Mouse (Mus musculus) ES-Bruce4 (cell line): Measurements from ENCODE around the gene Cct5. TPM values are rescaled to one million over a fixed set of nuclear protein-coding genes. Genes with fewer than 3 reads are reported as not detected.

Experiments used
- H3K27ac ChIP-seq: 2 replicates; pipeline ENCODE4 v1.5.1; 2012; ENCODE audit warnings: low read length, inconsistent platforms; ENCODE audit not compliant: insufficient read depth
- H3K27me3 ChIP-seq: 2 replicates; pipeline ENCODE4 v1.6.1; 2012; ENCODE audit warnings: mild to moderate bottlenecking, low read length, inconsistent platforms; ENCODE audit not compliant: control insufficient read depth, poor library complexity, insufficient read depth, severe bottlenecking
- H3K36me3 ChIP-seq: 2 replicates; pipeline ENCODE4 v1.6.1; 2012; ENCODE audit warnings: inconsistent platforms, mild to moderate bottlenecking, low read length, moderate library complexity; ENCODE audit not compliant: control insufficient read depth, poor library complexity, insufficient read depth, severe bottlenecking
- H3K4me1 ChIP-seq: one replicate; pipeline ENCODE4 v1.8.1; 2011; ENCODE audit warnings: low read length; ENCODE audit not compliant: control insufficient read depth, insufficient read depth
- H3K4me3 ChIP-seq: 2 replicates; pipeline ENCODE4 v1.5.1; 2011; ENCODE audit warnings: low read depth, mild to moderate bottlenecking, low read length
- H3K9ac ChIP-seq: 2 replicates; pipeline ENCODE4 v1.6.1; 2012; ENCODE audit warnings: low read depth, mild to moderate bottlenecking, inconsistent platforms; ENCODE audit not compliant: poor library complexity, severe bottlenecking
- H3K9me3 ChIP-seq: replicated peaks from 2 replicates; pipeline ENCODE4 v1.6.1; 2012; ENCODE audit warnings: mild to moderate bottlenecking, low read length, inconsistent platforms; ENCODE audit not compliant: control insufficient read depth, poor library complexity, insufficient read depth, severe bottlenecking
- CTCF ChIP-seq: IDR thresholded peaks from one replicate; pipeline ENCODE4 v1.8.1; 2011; ENCODE audit warnings: low read depth, low read length
- EP300 ChIP-seq: IDR thresholded peaks from 2 replicates; pipeline ENCODE4 v1.6.1; 2011; ENCODE audit warnings: low read depth, low read length; ENCODE audit not compliant: insufficient read depth
- POLR2A ChIP-seq: IDR thresholded peaks from one replicate; pipeline ENCODE4 v1.8.1; 2011; ENCODE audit warnings: low read length; ENCODE audit not compliant: insufficient read depth
- polyA plus RNA-seq: library from polyadenylated mRNA; stranded (reverse); fragments of >200 nt; gene quantifications from 2 replicates; pipeline ENCODE4 v1.2.4, GENCODE M21; 2011; ENCODE audit warnings: low read depth; ENCODE audit not compliant: missing spikeins, insufficient read depth, insufficient read length

Gene Cct5
- polyA plus RNA-seq, 1 experiment = 659 TPM

- Histone ChIP-seq H3K9ac (no peak overlapping the region), H3K4me1 (no peaks in the 10 kb centered on the region), H3K27ac (no peak overlapping the region), H3K36me3 (no peaks in the 10 kb centered on the region), H3K27me3 (no peaks in the 10 kb centered on the region), H3K4me3 (no peak overlapping the region), H3K9me3 (no peaks in the 10 kb centered on the region)
- TF ChIP-seq EP300 = no peak
- no peak for TF ChIP-seq POLR2A
- TF ChIP-seq CTCF = no peak
Observed at GRCm38 (mm10) chr15:31567431-31567830, 34.2 kb downstream of the Cct5 start.

GRCm38 (mm10) chr15:31565786-31566185 is 35.8 kb downstream of the Cct5 start:
- no peaks in the 10 kb centered on the region for H3K36me3 ChIP-seq
- H3K9me3 ChIP-seq = no peaks in the 10 kb centered on the region
- H3K27me3 ChIP-seq = no peaks in the 10 kb centered on the region
- TF ChIP-seq CTCF = no peak
- no peak for TF ChIP-seq EP300
- no peak for TF ChIP-seq POLR2A
- no peak overlapping the region for H3K27ac ChIP-seq
- no peak overlapping the region for H3K9ac ChIP-seq
- H3K4me3 ChIP-seq = no peak overlapping the region
- peaks cover 2% of the 10 kb centered on the region for H3K4me1 ChIP-seq

- no peak within 1 kb of the TSS for H3K27ac ChIP-seq
- no peak within 1 kb of the TSS for H3K4me3 ChIP-seq
- no peaks in the 10 kb centered on the region for H3K9me3 ChIP-seq
- no peak within 1 kb of the TSS for H3K9ac ChIP-seq
- H3K4me1 ChIP-seq = peaks cover 2% of the 10 kb centered on the region
- no peaks in the 10 kb centered on the region for H3K36me3 ChIP-seq
- H3K27me3 ChIP-seq = no peaks in the 10 kb centered on the region
- TF ChIP-seq CTCF = no peak
- no peak for TF ChIP-seq EP300
- no peak for TF ChIP-seq POLR2A
Observed at GRCm38 (mm10) chr15:31565184-31565583, 36.4 kb downstream of the Cct5 start, which contains the start of gene Cmbl. Gene Cmbl (plus strand): TSS chr15:31565389.

GRCm38 (mm10) chr15:31563577-31564546 is 37.7 kb downstream of the Cct5 start:
- TF ChIP-seq CTCF (no peak), POLR2A (no peak), EP300 (no peak)
- peaks cover 2% of the 10 kb centered on the region for H3K4me1 ChIP-seq
- H3K36me3 ChIP-seq = no peaks in the 10 kb centered on the region
- no peaks in the 10 kb centered on the region for H3K27me3 ChIP-seq
- H3K4me3 ChIP-seq = no peak overlapping the region
- H3K27ac ChIP-seq = no peak overlapping the region
- no peak overlapping the region for H3K9ac ChIP-seq
- no peaks in the 10 kb centered on the region for H3K9me3 ChIP-seq

GRCm38 (mm10) chr15:31562847-31563246 is 38.8 kb downstream of the Cct5 start:
- Histone ChIP-seq H3K27ac (no peak overlapping the region), H3K4me1 (peaks cover 2% of the 10 kb centered on the region), H3K36me3 (no peaks in the 10 kb centered on the region), H3K9ac (no peak overlapping the region), H3K9me3 (no peaks in the 10 kb centered on the region), H3K4me3 (no peak overlapping the region), H3K27me3 (no peaks in the 10 kb centered on the region)
- TF ChIP-seq POLR2A = no peak
- TF ChIP-seq EP300 = no peak
- no peak for TF ChIP-seq CTCF

GRCm38 (mm10) chr15:31561976-31562375 is 39.6 kb downstream of the Cct5 start:
- H3K9me3 ChIP-seq = no peaks in the 10 kb centered on the region
- no peaks in the 10 kb centered on the region for H3K36me3 ChIP-seq
- H3K27ac ChIP-seq = peak overlapping the region; percentile 32
- TF ChIP-seq EP300 = no peak
- TF ChIP-seq CTCF = no peak
- no peak overlapping the region for H3K4me3 ChIP-seq
- no peak overlapping the region for H3K9ac ChIP-seq
- peaks cover 2% of the 10 kb centered on the region for H3K4me1 ChIP-seq
- no peaks in the 10 kb centered on the region for H3K27me3 ChIP-seq
